ENCODE assay signal across 38 mouse cellular contexts in genomic region chr2:25487965-25488670, GRCm38 (mm10). TPM values are rescaled to one million over a fixed set of nuclear protein-coding genes. Genes with fewer than 3 reads are reported as not detected.
A peak's percentile ranks its signal among the peaks of the same experiment; 100 is the strongest.
DNase-seq lines count a peak whose midpoint lies in the region; ATAC-seq lines count a peak whose summit lies in the region.
"Had no signal": no experiment of that assay in that cellular context is flagged by ENCODE, and none has a peak within 500 bp of the region (broad histone marks: within the 10 kb centered on the region; RNA-seq: fewer than 3 reads in every experiment).

No protein-coding gene starts in this region.

- no peak overlapping the region for H3K4me2 ChIP-seq in heart, embryonic 12.5 days
- H3K4me2 ChIP-seq in liver, embryonic 15.5 days: peak overlapping the region; percentile 32
- H3K4me2 ChIP-seq in forebrain, embryonic 12.5 days: no peak overlapping the region
- H3K4me2 ChIP-seq: forebrain, embryonic 15.5 days; heart, embryonic 13.5 days; hindbrain, embryonic 14.5 days; limb, embryonic 12.5 days; neural tube, embryonic 15.5 days had no signal

- DNase-seq in heart, adult 11 months: no peak
- DNase-seq in right cerebral cortex, postnatal 14 days: no peak
- DNase-seq: cerebellum, postnatal 14 days; gastrocnemius, postnatal 36 days; heart, adult 2 months; heart, postnatal 10 days; kidney, adult 2 months; kidney, postnatal 10 days; lung, postnatal 36 days; midbrain, embryonic 14.5 days; retina, postnatal 1 day; right cerebral cortex, postnatal 25 days; thymus, adult 2 months; thymus, postnatal 36 days had no signal

- H3K27me3 ChIP-seq in heart, embryonic 12.5 days (replicated peaks): peaks cover 26% of the 10 kb centered on the region
- peaks cover 79% of the 10 kb centered on the region for H3K27me3 ChIP-seq in megakaryocyte, embryonic 14.5 days (replicated peaks)
- H3K27me3 ChIP-seq in liver, embryonic 15.5 days: no peaks in the 10 kb centered on the region
- 0 out of 2 replicates have a peak, but pooled peaks cover 3% of the 10 kb centered on the region for H3K27me3 ChIP-seq in forebrain, embryonic 12.5 days
- H3K27me3 ChIP-seq: forebrain, embryonic 15.5 days; limb, embryonic 12.5 days; neural tube, embryonic 15.5 days had no signal

- H3K4me3 ChIP-seq in heart, embryonic 12.5 days: no peak overlapping the region
- peak overlapping the region; percentile 25 for H3K4me3 ChIP-seq in megakaryocyte, embryonic 14.5 days (replicated peaks)
- H3K4me3 ChIP-seq in liver, embryonic 15.5 days (replicated peaks): no peak overlapping the region
- no peak overlapping the region for H3K4me3 ChIP-seq in forebrain, embryonic 12.5 days (replicated peaks)
- H3K4me3 ChIP-seq: forebrain, embryonic 15.5 days; heart, adult 2 months; heart, embryonic 13.5 days; left cerebral cortex, adult 2 months; limb, embryonic 12.5 days; neural tube, embryonic 15.5 days had no signal

- no peak overlapping the region for H3K27ac ChIP-seq in heart, embryonic 12.5 days (ENCODE audit: poor library complexity, severe bottlenecking)
- H3K27ac ChIP-seq in liver, embryonic 15.5 days (replicated peaks): peak overlapping the region; percentile 38; the same call in 1 of the 2 replicates
- H3K27ac ChIP-seq in forebrain, embryonic 12.5 days: no peak overlapping the region
- H3K27ac ChIP-seq: forebrain, embryonic 15.5 days; heart, adult 2 months; heart, embryonic 13.5 days; hindbrain, embryonic 14.5 days; left cerebral cortex, adult 2 months; limb, embryonic 12.5 days; neural tube, embryonic 15.5 days had no signal

- 72% methylated on average over 6 of the region's 6 CpGs for WGBS in heart, embryonic 12.5 days
- WGBS in liver, embryonic 15.5 days (ENCODE audit: insufficient replicate concordance): 46% methylated on average over 6 of the region's 6 CpGs
- WGBS in forebrain, embryonic 12.5 days: 76% methylated on average over 6 of the region's 6 CpGs

- no peak overlapping the region for H3K9ac ChIP-seq in heart, embryonic 12.5 days
- no peak overlapping the region for H3K9ac ChIP-seq in liver, embryonic 15.5 days
- no peak overlapping the region for H3K9ac ChIP-seq in forebrain, embryonic 12.5 days
- H3K9ac ChIP-seq: forebrain, embryonic 15.5 days; heart, embryonic 13.5 days; hindbrain, embryonic 14.5 days; limb, embryonic 12.5 days; neural tube, embryonic 15.5 days had no signal

- ATAC-seq in heart, embryonic 12.5 days (ENCODE audit: insufficient number of reproducible peaks, low FRiP score): peak; percentile 17; the same call in 1 of the 2 replicates
- no peak for ATAC-seq in megakaryocyte, adult 5-6 weeks (ENCODE audit: poor library complexity, severe bottlenecking)
- peak; percentile 51 for ATAC-seq in liver, embryonic 15.5 days (ENCODE audit: insufficient read depth)
- ATAC-seq in forebrain, embryonic 12.5 days (ENCODE audit: low FRiP score): no peak
- ATAC-seq: CD4-positive, CD25-positive, alpha-beta regulatory T cell, adult 4 months; forebrain, embryonic 15.5 days had no signal

- H3K9me3 ChIP-seq in heart, embryonic 12.5 days (replicated peaks): no peaks in the 10 kb centered on the region
- H3K9me3 ChIP-seq in megakaryocyte, embryonic 14.5 days: no peaks in the 10 kb centered on the region
- no peaks in the 10 kb centered on the region for H3K9me3 ChIP-seq in liver, embryonic 15.5 days (replicated peaks)
- H3K9me3 ChIP-seq in forebrain, embryonic 12.5 days: no peaks in the 10 kb centered on the region
- H3K9me3 ChIP-seq: forebrain, embryonic 15.5 days; heart, embryonic 13.5 days; limb, embryonic 12.5 days; neural tube, embryonic 15.5 days had no signal

- no peaks in the 10 kb centered on the region for H3K4me1 ChIP-seq in heart, embryonic 12.5 days (replicated peaks)
- H3K4me1 ChIP-seq in megakaryocyte, embryonic 14.5 days: peaks cover 49% of the 10 kb centered on the region
- peaks cover 39% of the 10 kb centered on the region for H3K4me1 ChIP-seq in liver, embryonic 15.5 days (replicated peaks)
- no peaks in the 10 kb centered on the region for H3K4me1 ChIP-seq in forebrain, embryonic 12.5 days
- H3K4me1 ChIP-seq: forebrain, embryonic 15.5 days; heart, embryonic 13.5 days; limb, embryonic 12.5 days; neural tube, embryonic 15.5 days had no signal

- H3K36me3 ChIP-seq in heart, embryonic 12.5 days: no peaks in the 10 kb centered on the region
- no peaks in the 10 kb centered on the region for H3K36me3 ChIP-seq in megakaryocyte, embryonic 14.5 days (replicated peaks; ENCODE audit: low read length)
- H3K36me3 ChIP-seq in liver, embryonic 15.5 days (replicated peaks): no peaks in the 10 kb centered on the region
- no peaks in the 10 kb centered on the region for H3K36me3 ChIP-seq in forebrain, embryonic 12.5 days (replicated peaks)
- H3K36me3 ChIP-seq: forebrain, embryonic 15.5 days; heart, embryonic 13.5 days; limb, embryonic 12.5 days; neural tube, embryonic 15.5 days had no signal

RNA-seq across cellular contexts. Expression of gene Lcn12, which starts 5.6 kb away (rescaled TPM):
- polyA plus RNA-seq in heart, embryonic 12.5 days (2016; fragmentation: Nextera tagmentation; extraction: Ambion mirVana): not detected in 2 replicates
- not detected in 2 replicates for polyA plus RNA-seq in megakaryocyte, embryonic 14.5 days (2012; ENCODE audit: insufficient read depth, low replicate concordance)
- total RNA-seq in megakaryocyte, adult 5-6 weeks (2015): not detected in 2 replicates
- not detected in 2 replicates for total RNA-seq in megakaryocyte, adult 5-6 weeks (2017)
- polyA plus RNA-seq in liver, embryonic 15.5 days (2015; fragmentation: Nextera tagmentation; extraction: Ambion mirVana): not detected in 2 replicates
- not detected in 2 replicates for polyA plus RNA-seq in forebrain, embryonic 12.5 days (2016; fragmentation: Nextera tagmentation; extraction: Ambion mirVana)
- total RNA-seq: adrenal gland, adult 18-20 months; adrenal gland, postnatal 36 days; gastrocnemius, adult 18-20 months; gastrocnemius, postnatal 36 days; heart, adult 2 months; heart, postnatal 10 days; hematopoietic stem cell, adult 5-6 weeks; layer of hippocampus, postnatal 10 days; left cerebral cortex, adult 2 months; left cerebral cortex, postnatal 25 days; monocyte, adult 5-6 weeks had no signal
- polyA plus RNA-seq: brain, embryonic 14.5 days; CD4-positive, CD25-positive, alpha-beta regulatory T cell, adult 4 months; embryonic facial prominence, embryonic 11.5 days; forebrain, embryonic 15.5 days; frontal cortex, adult 2 months; heart, adult 2 months; heart, embryonic 13.5 days; hindbrain, embryonic 14.5 days; kidney, adult 2 months; limb, embryonic 12.5 days; liver, embryonic 16.5 days; lung, embryonic 16.5 days; midbrain, embryonic 14.5 days; neural tube, embryonic 15.5 days; thymus, adult 2 months had no signal

RNA-seq across cellular contexts. Expression of gene Fbxw5, which starts 12.4 kb away (rescaled TPM):
- polyA plus RNA-seq in heart, embryonic 12.5 days (2016; fragmentation: Nextera tagmentation; extraction: Ambion mirVana): 82.7 and 83.3 TPM in 2 replicates
- polyA plus RNA-seq in megakaryocyte, embryonic 14.5 days (2012; ENCODE audit: insufficient read depth, low replicate concordance): 46.2 and 91.1 TPM in 2 replicates
- 23.4 and 32.3 TPM in 2 replicates for total RNA-seq in megakaryocyte, adult 5-6 weeks (2015)
- total RNA-seq in megakaryocyte, adult 5-6 weeks (2017): 15.5 and 19.8 TPM in 2 replicates
- 24.0 and 28.6 TPM in 2 replicates for polyA plus RNA-seq in liver, embryonic 15.5 days (2015; fragmentation: Nextera tagmentation; extraction: Ambion mirVana)
- 102 and 110 TPM in 2 replicates for polyA plus RNA-seq in forebrain, embryonic 12.5 days (2016; fragmentation: Nextera tagmentation; extraction: Ambion mirVana)

RNA-seq across cellular contexts. Expression of gene C8g, which starts 13.4 kb away (rescaled TPM):
- 2.4 and 3.3 TPM in 2 replicates for polyA plus RNA-seq in heart, embryonic 12.5 days (2016; fragmentation: Nextera tagmentation; extraction: Ambion mirVana)
- polyA plus RNA-seq in megakaryocyte, embryonic 14.5 days (2012; ENCODE audit: insufficient read depth, low replicate concordance): 0.43 TPM in 1 of 2 replicates, not detected in the other
- 0.18 and 2.1 TPM in 2 replicates for total RNA-seq in megakaryocyte, adult 5-6 weeks (2015)
- total RNA-seq in megakaryocyte, adult 5-6 weeks (2017): 0.44 and 1.2 TPM in 2 replicates
- polyA plus RNA-seq in liver, embryonic 15.5 days (2015; fragmentation: Nextera tagmentation; extraction: Ambion mirVana): 64.9 and 88.1 TPM in 2 replicates
- 4.7 and 5.4 TPM in 2 replicates for polyA plus RNA-seq in forebrain, embryonic 12.5 days (2016; fragmentation: Nextera tagmentation; extraction: Ambion mirVana)
- total RNA-seq: monocyte, adult 5-6 weeks had no signal

RNA-seq across cellular contexts. Expression of gene Ptgds, which starts 18.3 kb away (rescaled TPM):
- polyA plus RNA-seq in heart, embryonic 12.5 days (2016; fragmentation: Nextera tagmentation; extraction: Ambion mirVana): 2.4 and 2.6 TPM in 2 replicates
- polyA plus RNA-seq in megakaryocyte, embryonic 14.5 days (2012; ENCODE audit: insufficient read depth, low replicate concordance): not detected in 2 replicates
- total RNA-seq in megakaryocyte, adult 5-6 weeks (2015): not detected in 2 replicates
- not detected in 2 replicates for total RNA-seq in megakaryocyte, adult 5-6 weeks (2017)
- polyA plus RNA-seq in liver, embryonic 15.5 days (2015; fragmentation: Nextera tagmentation; extraction: Ambion mirVana): 0.23 and 0.38 TPM in 2 replicates
- 0.69 and 1.3 TPM in 2 replicates for polyA plus RNA-seq in forebrain, embryonic 12.5 days (2016; fragmentation: Nextera tagmentation; extraction: Ambion mirVana)
- total RNA-seq: gastrocnemius, adult 18-20 months; monocyte, adult 5-6 weeks had no signal
- polyA plus RNA-seq: CD4-positive, CD25-positive, alpha-beta regulatory T cell, adult 4 months had no signal

RNA-seq across cellular contexts. Expression of gene Paxx, which starts 27.2 kb away (rescaled TPM):
- 22.1 and 22.7 TPM in 2 replicates for polyA plus RNA-seq in heart, embryonic 12.5 days (2016; fragmentation: Nextera tagmentation; extraction: Ambion mirVana)
- polyA plus RNA-seq in megakaryocyte, embryonic 14.5 days (2012; ENCODE audit: insufficient read depth, low replicate concordance): 51.1 and 52.3 TPM in 2 replicates
- total RNA-seq in megakaryocyte, adult 5-6 weeks (2015): 36.3 and 36.5 TPM in 2 replicates
- 25.7 and 29.6 TPM in 2 replicates for total RNA-seq in megakaryocyte, adult 5-6 weeks (2017)
- 8.3 and 10.6 TPM in 2 replicates for polyA plus RNA-seq in liver, embryonic 15.5 days (2015; fragmentation: Nextera tagmentation; extraction: Ambion mirVana)
- 34.5 and 39.1 TPM in 2 replicates for polyA plus RNA-seq in forebrain, embryonic 12.5 days (2016; fragmentation: Nextera tagmentation; extraction: Ambion mirVana)

Comparison
In these comparisons a context has a peak if more than half of its experiments do, and no peak if none do; other contexts are left out.
1. ATAC-seq: peak in heart, embryonic 12.5 days (single experiment) and liver, embryonic 15.5 days (single experiment); none in megakaryocyte, adult 5-6 weeks (single experiment) and forebrain, embryonic 12.5 days (single experiment).
2. RNA of gene C8g, which starts 13.4 kb away (polyA plus RNA-seq): 64.9 to 88.1 TPM in liver, embryonic 15.5 days; 4.7 to 5.4 TPM in forebrain, embryonic 12.5 days, 2.4 to 3.3 TPM in heart, embryonic 12.5 days and 0.43 TPM in megakaryocyte, embryonic 14.5 days; every median in the first group is over 10 times any median in the second.